Mouse (Mus musculus) hematopoietic stem cell, adult 5-6 weeks (primary cell): ENCODE results near the gene Sh3bp4. TPM values are rescaled to one million over a fixed set of nuclear protein-coding genes. Genes with fewer than 3 reads are reported as not detected.
A peak's percentile ranks its signal among the peaks of the same experiment; 100 is the strongest.

Experiments
- ATAC-seq, 2 experiments: fragments of 125-278 bp in 1 of 2; replicated peaks in 1 of 2; 2 replicates each; pipeline ENCODE4 v1.8.0; 2016 to 2017; ENCODE audit warnings: inconsistent platforms in 2 of 2, mild to moderate bottlenecking in 2 of 2, moderate number of reproducible peaks in 2 of 2, low read depth in 1 of 2, moderate TSS enrichment in 1 of 2; ENCODE audit not compliant: low FRiP score in 2 of 2, poor library complexity in 2 of 2, severe bottlenecking in 2 of 2, insufficient read depth in 1 of 2, low TSS enrichment in 1 of 2
- total RNA-seq: library from RNA; stranded (forward); fragments of 172-1452, 232-1000 nt; gene quantifications from 2 replicates; pipeline ENCODE4 v1.2.3, GENCODE M21; 2017

Sh3bp4 gene
- total RNA-seq, 1 experiment from 2014 or later = 0.55 TPM

GRCm38 (mm10) chr1:89188091-89188490 is 117.9 kb downstream of the Sh3bp4 start:
- no peak for ATAC-seq

DNA sequence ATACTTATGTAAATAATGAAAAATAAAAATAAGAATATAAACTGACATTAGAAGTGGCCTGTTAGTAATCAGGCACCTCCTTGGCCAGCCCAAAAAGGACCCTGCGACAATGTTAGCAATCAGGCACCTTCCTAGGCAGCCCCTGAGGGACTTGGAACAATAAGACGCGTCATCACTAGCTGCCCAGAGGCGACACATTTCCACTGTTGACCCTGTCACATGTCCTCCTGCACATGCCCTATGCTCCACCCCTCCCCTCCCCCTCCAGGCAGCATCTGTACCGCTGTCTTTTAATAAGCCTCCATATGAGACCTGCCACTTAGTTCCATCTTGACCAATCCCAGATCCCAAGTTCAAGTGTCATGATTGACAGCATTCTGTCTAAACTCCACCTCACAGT is 119.0 kb downstream of the Sh3bp4 start:
- no peak for ATAC-seq

DNA sequence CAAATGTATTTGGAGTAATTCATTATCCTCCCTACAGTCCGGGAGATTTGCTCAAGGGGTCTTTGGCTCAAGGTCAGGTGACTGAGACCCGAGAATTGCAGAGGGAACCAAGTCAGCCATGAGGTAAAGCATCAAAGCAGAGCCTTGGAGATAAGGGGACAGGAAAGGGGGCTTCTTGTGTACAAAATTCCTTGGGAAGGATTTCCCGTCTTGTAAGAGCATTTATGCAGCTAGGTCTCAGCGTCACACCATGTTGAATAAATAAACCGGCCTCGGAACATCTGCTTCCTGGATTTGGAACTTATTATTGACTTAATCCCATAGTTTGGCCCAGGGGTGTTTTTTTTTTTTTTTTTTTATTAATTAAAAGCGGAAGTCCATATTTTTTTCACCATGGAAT is 120.4 kb downstream of the Sh3bp4 start:
- ATAC-seq = no peak

DNA sequence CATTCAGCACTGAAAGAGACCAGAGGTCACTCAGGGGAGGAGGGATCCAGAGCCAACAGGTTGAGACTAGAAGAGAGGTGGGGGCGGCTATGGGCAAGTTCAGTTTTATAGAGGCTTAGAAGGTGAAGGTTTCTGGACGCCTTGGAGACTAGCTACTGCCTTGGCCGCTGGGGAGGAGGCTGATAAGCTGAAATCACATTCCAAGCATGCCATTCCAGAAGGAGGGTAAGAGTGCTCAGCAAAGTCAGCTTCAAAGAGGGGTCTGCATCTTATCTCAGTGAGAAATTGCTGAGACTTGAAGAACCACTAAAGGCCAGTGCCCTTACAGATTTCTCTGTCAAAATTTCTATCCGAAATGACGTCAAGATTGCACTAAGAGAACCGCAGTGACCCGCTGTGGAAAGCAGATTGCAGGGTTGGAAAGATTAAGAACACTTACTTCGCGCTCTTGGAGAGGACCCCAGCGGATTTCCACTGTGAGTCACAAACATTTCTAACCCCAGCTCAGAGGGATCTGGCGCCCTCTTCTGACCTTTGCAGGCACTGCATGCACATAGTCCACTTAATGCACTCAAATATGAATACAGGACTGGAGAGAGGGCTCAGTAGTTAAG is 121.0 kb downstream of the Sh3bp4 start:
- ATAC-seq = peak in 1 of 2 experiments; percentile 23; a peak in 2 of 4 replicates

GRCm38 (mm10) chr1:89192536-89193220 is 122.5 kb downstream of the Sh3bp4 start:
- ATAC-seq = peak; percentile 49 to 50; a peak in 3 of 4 replicates

DNA sequence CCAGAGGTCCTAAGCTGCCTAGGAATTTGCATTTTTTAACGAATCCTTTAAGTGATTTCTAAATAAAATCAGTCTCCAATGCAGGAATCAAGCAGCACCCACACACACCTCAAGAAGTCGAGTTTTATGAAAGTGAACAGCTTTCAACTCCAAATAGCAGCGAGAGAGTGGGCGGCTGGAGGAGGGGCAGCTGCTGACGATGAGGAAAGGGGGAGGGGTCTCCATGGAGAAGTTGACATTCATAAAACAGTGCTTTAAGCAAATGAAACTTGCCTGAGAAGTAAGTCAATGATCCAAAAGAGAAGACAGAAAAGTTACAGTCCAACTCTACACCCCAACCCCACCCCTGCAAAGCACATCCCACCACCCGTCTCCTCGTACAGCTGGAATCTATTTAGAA is 123.4 kb downstream of the Sh3bp4 start:
- no peak for ATAC-seq

DNA sequence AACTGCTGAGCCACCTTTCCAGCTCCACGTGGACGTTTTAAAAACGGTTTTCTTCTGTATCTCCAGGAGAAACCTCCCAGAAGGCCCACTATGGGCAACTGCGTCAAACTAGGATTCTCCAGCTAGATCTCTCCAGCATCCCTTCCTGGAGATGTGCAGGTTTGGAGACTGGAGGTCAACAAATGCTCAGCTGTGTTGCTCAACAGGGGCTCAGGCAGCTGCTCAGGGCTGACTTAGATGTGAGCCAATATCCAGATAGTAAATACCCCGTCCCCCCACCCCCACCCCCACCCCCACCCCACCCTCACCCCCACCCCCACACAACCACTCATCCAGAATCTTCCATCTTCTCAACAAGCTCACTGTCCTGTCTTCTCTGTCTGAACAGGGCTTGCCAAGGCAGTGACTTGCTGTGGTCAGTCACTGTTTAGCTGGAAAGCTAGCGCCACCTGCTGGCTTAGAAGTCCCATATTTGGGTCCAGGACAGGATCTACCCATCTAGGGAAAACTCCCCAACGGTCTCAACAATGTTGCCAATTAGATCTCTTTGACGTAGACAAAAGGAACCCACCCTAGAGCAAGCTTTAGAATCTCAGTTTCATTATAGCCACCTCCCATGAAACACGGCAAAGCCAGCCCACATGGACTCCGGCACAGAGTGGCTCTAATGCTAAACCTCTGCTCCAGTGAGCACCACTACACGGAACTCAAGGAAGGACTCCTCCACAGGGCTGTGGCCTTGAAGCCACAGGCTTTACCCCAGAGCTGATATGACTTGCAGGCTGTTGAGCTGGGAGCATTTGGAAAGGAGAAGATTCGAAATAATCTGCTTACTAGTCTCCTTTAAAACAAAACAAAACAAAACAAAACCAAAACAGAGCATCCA is 125.9 kb downstream of the Sh3bp4 start:
- ATAC-seq = peak; percentile 56 to 59; a peak in 3 of 4 replicates
